Mouse (Mus musculus) gastrocnemius, adult 18-20 months (tissue): ENCODE data around the gene Rcbtb2. TPM values are rescaled to one million over a fixed set of nuclear protein-coding genes. Genes with fewer than 3 reads are reported as not detected.
"Not testable (repeated sequence)": the region's sequence is repeated elsewhere in the genome, so short reads cannot be mapped to it uniquely, and the experiment has no call there.

ENCODE experiments used
- DNase-seq: peaks from one replicate; pipeline ENCODE4 v3.0.0; 2021; ENCODE audit warnings: low spot score
- long read RNA-seq, 2 experiments: library from polyadenylated mRNA; stranded (forward); transcript quantifications; one replicate each; pipeline ENCODE4 v2.0.0; 2021
- total RNA-seq, 2 experiments: library from RNA; stranded (reverse); gene quantifications; 2 replicates each; pipeline ENCODE4 v1.2.3; 2021

Gene Rcbtb2
- total RNA-seq = 10 to 100 TPM; 13.6 to 14.8 TPM
- long read RNA-seq, experiment 1, transcript Rcbtb2-209 (15 exons, 3,531 nt) = major isoform, 6 of 25 reads
- long read RNA-seq, experiment 1, partial matches to known transcripts = 1 of 25 reads
- long read RNA-seq, experiment 1, other reads (novel, unspliced or antisense) = 15 of 25 reads
- long read RNA-seq, experiment 2, partial matches to known transcripts = 1 of 19 reads
- long read RNA-seq, experiment 2, other reads (novel, unspliced or antisense) = 9 of 19 reads

DNA sequence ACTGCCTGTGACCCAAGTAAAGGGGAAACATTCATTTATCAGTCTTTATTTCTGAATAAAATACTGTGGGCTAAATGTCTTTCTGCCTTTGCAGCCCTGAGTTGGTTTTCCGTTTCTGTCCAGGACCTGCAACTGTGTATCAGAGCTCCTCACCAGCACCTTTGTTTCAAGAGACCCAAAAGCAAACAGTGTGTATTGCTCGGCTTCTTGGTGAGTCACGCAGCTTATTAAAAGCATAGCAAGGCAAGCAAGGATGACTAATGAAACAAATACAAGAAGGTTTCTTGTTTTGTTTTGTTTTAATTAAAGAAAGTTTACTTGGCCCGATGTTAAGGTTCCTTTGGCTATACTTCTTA lies at the start of gene Rcbtb2:
Gene Rcbtb2, plus strand, starts transcription at position 115 of the 356 bp plus-strand sequence.
- DNase-seq = no peak

GRCm38 (mm10) chr14:73083563-73083962 lies 39.3 kb upstream of the Rcbtb2 start:
- no peak for DNase-seq

GRCm38 (mm10) chr14:73086425-73086824 lies 36.4 kb upstream of the Rcbtb2 start:
- no peak for DNase-seq

DNA sequence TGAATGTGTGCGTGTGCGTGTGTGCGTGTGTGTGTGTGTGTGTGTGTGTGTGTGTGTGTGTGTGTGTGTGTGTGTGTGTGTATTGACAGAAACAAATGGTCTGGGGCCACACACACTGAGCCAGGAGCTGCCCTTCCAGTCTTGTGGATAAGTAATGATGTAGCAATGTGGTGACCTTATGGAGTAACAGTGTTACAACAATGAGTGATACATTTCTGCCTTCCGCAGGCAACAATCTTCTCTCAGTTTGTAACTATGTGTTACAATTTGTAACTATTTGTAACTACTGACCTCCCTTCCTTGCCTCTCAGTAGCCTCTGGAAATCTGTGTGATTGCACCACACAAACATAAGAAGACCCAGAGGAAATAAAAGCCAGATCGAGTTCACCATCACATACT lies 35.6 kb upstream of the Rcbtb2 start:
- no peak for DNase-seq

GRCm38 (mm10) chr14:73087746-73088145 lies 35.1 kb upstream of the Rcbtb2 start:
- no peak for DNase-seq

DNA sequence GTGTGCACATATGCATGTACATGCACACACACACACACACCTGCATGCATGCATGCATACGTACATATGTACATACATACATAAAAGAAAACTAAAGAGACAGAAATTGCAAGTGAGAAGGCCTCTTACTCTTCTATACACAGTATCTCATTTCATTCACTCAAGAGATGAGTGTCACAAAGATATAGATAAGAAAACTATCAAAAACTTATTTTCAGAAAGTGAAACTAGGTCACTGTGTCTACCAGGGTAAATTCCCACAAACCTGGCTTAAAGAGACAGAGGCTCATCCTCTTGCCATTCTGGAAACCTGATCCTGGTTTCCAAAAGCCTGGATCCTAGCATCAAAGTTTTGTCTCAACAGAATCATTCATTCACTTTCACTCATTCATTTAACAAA lies 34.6 kb upstream of the Rcbtb2 start:
- no peak for DNase-seq

DNA sequence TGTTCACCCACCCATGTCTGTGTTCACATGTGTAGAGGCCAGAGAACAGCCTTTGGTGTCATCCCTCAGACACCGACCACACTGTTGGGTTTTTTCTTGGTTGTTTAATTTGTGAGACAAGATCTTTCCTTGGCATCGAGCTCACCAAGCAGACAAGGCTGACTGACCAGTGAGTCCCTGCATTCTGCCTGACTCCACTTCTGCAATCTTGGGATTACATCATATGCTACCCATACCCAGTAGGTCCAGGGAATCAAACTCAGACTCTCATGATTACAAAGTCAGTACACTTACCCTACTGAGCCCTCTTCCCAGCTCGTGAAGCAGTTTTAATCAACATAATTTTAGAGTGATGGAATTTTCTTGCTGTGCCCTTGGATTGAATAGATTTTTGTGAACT lies 30.0 kb upstream of the Rcbtb2 start:
- no peak for DNase-seq

DNA sequence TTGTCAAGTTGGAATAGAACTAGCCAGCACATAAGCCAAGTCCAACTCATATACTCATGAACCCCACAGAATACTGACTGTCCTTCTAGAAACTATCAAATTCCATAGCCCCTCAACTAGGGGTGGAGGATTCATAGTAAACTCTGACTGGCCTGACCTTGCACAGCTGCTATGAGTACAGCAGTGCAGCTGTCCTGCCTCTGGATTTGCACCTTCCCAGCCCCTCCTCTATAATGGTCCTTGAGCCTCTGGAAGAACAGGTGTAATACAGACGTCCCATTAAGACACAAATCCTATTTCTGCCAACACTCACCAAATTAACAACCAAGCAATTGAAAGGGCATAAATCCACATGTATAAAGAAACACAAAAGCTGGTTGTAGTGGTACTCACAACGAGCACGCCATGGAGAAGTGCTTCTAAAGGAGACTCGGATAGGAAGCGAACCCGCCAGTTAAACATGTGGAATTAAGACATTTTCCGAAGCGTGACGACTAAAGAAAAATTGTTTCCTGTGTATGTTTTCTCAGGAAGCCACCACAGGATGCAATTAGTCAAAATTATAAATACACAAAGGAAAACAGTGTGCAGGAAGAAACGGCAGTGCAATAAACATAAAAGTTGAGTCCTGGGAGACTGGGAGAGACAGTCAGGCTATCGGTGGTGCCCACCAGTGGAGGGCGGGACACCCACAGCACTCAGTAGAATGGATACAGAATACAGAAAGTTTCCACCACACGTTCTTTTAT lies 27.9 kb upstream of the Rcbtb2 start:
- no peak for DNase-seq

DNA sequence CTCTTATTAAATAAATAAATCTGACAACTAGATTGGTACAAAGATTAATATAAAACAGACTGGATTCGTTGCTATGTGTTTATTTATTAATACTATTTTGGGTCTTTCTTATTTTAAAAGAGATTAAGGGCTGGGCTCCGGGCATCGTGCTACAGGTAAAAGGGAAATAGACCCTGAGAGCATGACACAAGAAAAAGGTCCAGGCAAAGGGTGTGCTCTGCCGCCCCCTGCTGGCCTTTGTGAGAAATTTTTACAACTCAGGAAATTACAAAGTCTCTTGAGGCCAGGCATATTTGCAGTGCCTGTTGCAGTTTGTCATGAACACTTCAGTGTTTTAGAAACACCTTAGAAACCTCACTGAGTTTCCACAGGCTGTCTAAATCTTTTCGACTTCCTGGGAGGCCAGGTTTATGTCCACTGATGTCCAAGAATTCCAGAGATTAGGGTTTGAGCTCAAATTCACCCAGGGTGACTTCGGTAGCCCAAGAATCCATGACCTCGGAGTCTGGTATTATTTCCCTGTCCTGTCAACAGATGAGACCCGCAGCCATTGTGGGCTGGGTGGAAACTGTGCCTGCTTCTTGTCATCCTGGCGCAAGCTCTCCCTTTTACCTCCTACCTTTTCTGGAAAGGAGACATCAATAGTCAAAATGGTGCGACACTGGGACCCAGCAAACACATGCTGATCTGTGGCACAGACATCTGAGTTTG lies 24.0 kb upstream of the Rcbtb2 start:
- DNase-seq = no peak

- DNase-seq = no peak
Observed at GRCm38 (mm10) chr14:73102270-73102865, 20.5 kb upstream of the Rcbtb2 start.

GRCm38 (mm10) chr14:73102986-73103385 lies 19.9 kb upstream of the Rcbtb2 start:
- DNase-seq = not testable (repeated sequence)

- no peak for DNase-seq
Observed at GRCm38 (mm10) chr14:73104913-73105312, 17.9 kb upstream of the Rcbtb2 start.

DNA sequence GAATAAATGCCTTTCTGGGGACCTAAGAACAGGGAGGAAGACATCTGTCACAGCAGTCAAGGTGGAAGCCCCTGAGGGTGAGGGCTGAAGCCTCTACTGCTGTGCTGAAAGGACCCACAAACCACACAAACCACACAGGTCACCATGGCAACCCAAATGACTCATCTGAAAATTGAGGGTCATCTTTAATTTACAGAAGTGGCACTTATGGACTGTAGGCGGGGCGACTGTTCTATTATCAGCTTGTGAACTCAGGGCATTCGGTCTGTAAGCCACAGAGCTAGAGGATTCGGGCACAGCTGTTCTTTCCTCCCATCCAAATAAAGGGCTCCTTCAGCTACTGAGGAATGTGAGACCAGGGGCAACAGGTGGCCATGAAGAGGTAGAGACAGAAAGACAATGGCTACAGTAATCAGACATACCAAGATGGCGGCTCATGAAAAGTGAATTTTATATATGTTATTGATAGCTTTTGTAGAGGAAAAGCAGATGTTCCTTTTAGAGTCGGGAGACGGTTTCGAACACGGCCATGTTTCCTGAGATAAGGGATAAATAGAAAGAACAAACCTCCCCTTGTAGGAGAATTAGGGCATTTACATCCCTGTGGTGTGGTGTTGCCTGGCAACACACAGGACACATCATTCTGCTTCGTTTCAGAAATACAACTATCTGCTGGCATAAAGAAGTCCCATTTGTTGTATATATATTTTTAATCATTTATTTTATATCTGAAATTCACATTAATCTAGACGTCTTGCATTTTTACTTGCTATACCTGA lies 17.2 kb upstream of the Rcbtb2 start:
- no peak for DNase-seq

- peak; percentile 47 for DNase-seq
Observed at GRCm38 (mm10) chr14:73106234-73106711, 16.6 kb upstream of the Rcbtb2 start.

GRCm38 (mm10) chr14:73106957-73107356 lies 15.9 kb upstream of the Rcbtb2 start:
- no peak for DNase-seq

DNA sequence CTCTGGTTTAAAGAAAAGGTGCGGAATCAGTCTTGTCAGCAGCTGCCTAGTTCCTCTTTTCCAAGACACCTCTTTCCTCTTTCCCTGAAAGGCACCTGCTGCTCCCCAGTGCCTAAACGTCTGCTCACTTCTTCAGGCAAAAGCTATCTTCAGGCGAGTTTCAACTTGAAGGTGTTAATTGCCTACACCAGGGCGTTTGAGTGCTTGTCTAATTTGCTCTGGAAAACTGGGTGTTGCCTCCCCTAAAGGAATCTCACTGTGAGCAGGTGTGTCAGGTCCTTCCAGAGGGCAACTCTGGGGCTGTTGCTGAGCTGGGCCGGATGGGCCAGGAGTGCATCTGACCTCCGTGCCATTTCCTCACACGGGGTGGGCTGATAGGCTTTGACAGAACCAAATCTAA lies 15.5 kb upstream of the Rcbtb2 start:
- DNase-seq = no peak

GRCm38 (mm10) chr14:73107952-73108351 lies 14.9 kb upstream of the Rcbtb2 start:
- DNase-seq = no peak

GRCm38 (mm10) chr14:73110682-73111081 lies 12.2 kb upstream of the Rcbtb2 start:
- DNase-seq = no peak

GRCm38 (mm10) chr14:73111091-73111490 lies 11.7 kb upstream of the Rcbtb2 start:
- DNase-seq = no peak

DNA sequence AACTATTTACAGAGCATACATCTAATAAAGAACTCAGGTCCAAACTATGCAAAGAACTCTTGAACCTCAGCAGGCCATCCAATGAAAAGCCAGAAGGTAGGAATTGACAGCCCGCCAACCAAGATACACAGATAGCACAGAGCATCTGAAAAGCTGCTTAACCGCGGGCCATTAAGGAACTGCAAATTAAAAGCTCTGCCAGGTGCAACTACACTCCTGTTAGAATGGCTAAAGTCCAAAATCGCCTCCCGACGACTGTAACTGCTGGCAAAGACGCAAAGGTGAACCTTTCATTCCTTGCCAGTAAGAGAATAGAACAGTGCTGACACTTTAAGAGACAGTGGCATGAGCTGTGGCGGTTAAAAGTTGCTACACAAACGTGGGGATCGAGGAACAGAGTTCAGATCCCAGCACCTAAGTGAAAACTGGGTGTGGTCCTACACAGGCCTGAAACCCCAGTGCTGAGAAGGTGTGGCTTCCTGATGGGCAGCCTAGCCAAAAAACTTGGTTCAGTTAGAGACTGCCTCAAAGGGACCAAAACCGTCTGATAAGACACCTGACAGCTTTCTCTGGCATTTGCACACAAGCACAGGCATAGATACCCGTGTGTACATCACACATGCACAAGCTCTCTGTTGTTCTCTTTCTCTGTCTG lies 10.5 kb upstream of the Rcbtb2 start:
- no peak for DNase-seq

DNA sequence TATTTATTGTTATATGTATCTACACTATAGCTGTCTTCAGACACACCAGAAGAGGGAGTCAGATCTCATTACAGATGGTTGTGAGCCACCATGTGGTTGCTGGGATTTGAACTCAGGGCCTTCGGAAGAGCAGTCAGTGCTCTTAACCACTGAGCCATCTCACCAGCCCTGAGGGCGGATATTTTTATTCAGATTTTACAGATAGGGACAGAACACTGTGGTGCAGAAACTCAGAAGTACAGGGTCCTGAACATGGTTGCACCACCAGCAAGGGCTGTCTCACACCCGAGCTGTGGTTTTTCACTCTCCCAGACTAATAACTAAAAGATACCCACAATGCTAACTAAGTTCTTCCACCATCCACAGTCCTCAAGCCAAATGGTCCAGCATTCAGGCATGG lies 7.9 kb upstream of the Rcbtb2 start:
- DNase-seq = not testable (repeated sequence)
